Mouse (Mus musculus): ENCODE results near the gene Atg4a. TPM values are rescaled to one million over a fixed set of nuclear protein-coding genes. Genes with fewer than 3 reads are reported as not detected.
A peak's percentile ranks its signal among the peaks of the same experiment; 100 is the strongest.

The Atg4a gene
- polyA plus RNA-seq, 1 experiment from 2014 or later, result 18.5 TPM

DNA sequence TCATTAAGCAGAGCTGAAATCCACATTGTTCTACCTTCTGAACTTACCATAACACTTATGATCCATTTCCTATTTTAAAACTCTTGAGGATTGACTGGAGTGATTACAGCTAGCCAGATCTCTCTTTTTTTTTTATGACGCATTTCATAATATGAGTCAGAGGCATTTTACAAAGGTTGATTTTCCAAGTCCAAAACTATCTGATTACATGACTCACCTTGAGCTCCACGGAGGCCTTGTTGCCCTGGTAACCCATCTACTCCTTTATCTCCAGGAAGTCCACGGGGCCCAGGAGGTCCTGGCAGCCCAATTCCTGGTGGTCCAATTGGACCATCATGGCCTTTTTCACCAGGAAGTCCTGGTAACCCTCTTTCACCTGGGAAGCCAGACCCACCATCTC, 242.3 kb downstream of the Atg4a start:
- Histone ChIP-seq H3K9me3 (ENCODE audit: control insufficient read depth, low read length) (no peaks in the 10 kb centered on the region), H3K9ac (ENCODE audit: low read depth, low read length) (no peak overlapping the region), H3K4me1 (replicated peaks; ENCODE audit: control insufficient read depth, insufficient read depth, low read length) (no peaks in the 10 kb centered on the region), H3K4me3 (ENCODE audit: low read depth, low read length) (no peak overlapping the region), H3K27me3 (ENCODE audit: control insufficient read depth, insufficient read depth, low read length) (peaks cover 12% of the 10 kb centered on the region), H3K27ac (ENCODE audit: low read depth, low read length) (no peak overlapping the region), H3K4me2 (replicated peaks; ENCODE audit: low read depth, low read length) (no peak overlapping the region), H3K36me3 (ENCODE audit: control insufficient read depth, insufficient read depth, low read length) (no peaks in the 10 kb centered on the region)
- no peak for DNase-seq (ENCODE audit: low spot score)
- 89% methylated on average over 3 of the region's 3 CpGs for WGBS
- ATAC-seq (ENCODE audit: low FRiP score), result no peak

- no peak overlapping the region for H3K4me2 ChIP-seq (replicated peaks; ENCODE audit: low read depth, low read length)
- H3K4me3 ChIP-seq (ENCODE audit: low read depth, low read length), result no peak overlapping the region
- 42% methylated on average over 5 of the region's 5 CpGs for WGBS
- no peaks in the 10 kb centered on the region for H3K9me3 ChIP-seq (ENCODE audit: control insufficient read depth, low read length)
- DNase-seq (ENCODE audit: low spot score) (peak; percentile 53), ATAC-seq (ENCODE audit: low FRiP score) (no peak)
- no peaks in the 10 kb centered on the region for H3K4me1 ChIP-seq (replicated peaks; ENCODE audit: control insufficient read depth, insufficient read depth, low read length)
- H3K9ac ChIP-seq (ENCODE audit: low read depth, low read length), result no peak overlapping the region
- H3K27me3 ChIP-seq (ENCODE audit: control insufficient read depth, insufficient read depth, low read length), result 0 out of 2 replicates have a peak, but pooled peaks cover under 1% of the 10 kb centered on the region
- no peak overlapping the region for H3K27ac ChIP-seq (ENCODE audit: low read depth, low read length)
- H3K36me3 ChIP-seq (ENCODE audit: control insufficient read depth, insufficient read depth, low read length), result no peaks in the 10 kb centered on the region
Measured at GRCm38 (mm10) chrX:141212802-141213201, 256.1 kb downstream of the Atg4a start.

Other genes with a start within 250 kb of the Atg4a start
- not detected in 2 replicates for gene Tex13b, start 143.5 kb upstream of the Atg4a start, polyA plus RNA-seq (2014; fragmentation: Nextera tagmentation; extraction: Ambion mirVana)
- gene Vsig1, start 49.3 kb upstream of the Atg4a start, polyA plus RNA-seq (2014; fragmentation: Nextera tagmentation; extraction: Ambion mirVana), result not detected in 2 replicates
- 55.6 and 56.5 TPM in 2 replicates for gene Psmd10, start 179 bp upstream of the Atg4a start, polyA plus RNA-seq (2014; fragmentation: Nextera tagmentation; extraction: Ambion mirVana)

Data from hindbrain, embryonic 11.5 days (tissue).